Mouse (Mus musculus) brain, embryonic 14.5 days (tissue): ENCODE data around the gene Rnf185.

ENCODE experiments used
- CTCF ChIP-seq: fragments of 200-500 bp; IDR thresholded peaks from 2 replicates; pipeline ENCODE4 v1.5.1; 2012; ENCODE audit warnings: inconsistent platforms, mild to moderate bottlenecking, moderate library complexity, borderline replicate concordance; ENCODE audit not compliant: insufficient read depth, insufficient read length; ENCODE audit errors: extremely low read depth
- POLR2A ChIP-seq: fragments of 200-500 bp; IDR thresholded peaks from 2 replicates; pipeline ENCODE4 v1.6.1; 2012; ENCODE audit warnings: mild to moderate bottlenecking, inconsistent platforms, borderline replicate concordance; ENCODE audit not compliant: poor library complexity, insufficient read depth, insufficient read length, severe bottlenecking; ENCODE audit errors: extremely low read depth

- TF ChIP-seq POLR2A (no peak), CTCF (no peak)
Observed at GRCm38 (mm10) chr11:3422242-3422641, 29.9 kb downstream of the Rnf185 start.
